Mouse (Mus musculus) bone marrow, adult 2 months (tissue): ENCODE measurements around the gene Slc38a6. TPM values are rescaled to one million over a fixed set of nuclear protein-coding genes. Genes with fewer than 3 reads are reported as not detected.

Source experiments
- H3K27ac ChIP-seq: fragments of 200-500 bp; 2 replicates; pipeline ENCODE4 v1.5.1; 2012; ENCODE audit warnings: low read depth, mild to moderate bottlenecking, control low read depth, inconsistent platforms, low read length; ENCODE audit not compliant: control insufficient read depth, poor library complexity, insufficient read depth
- H3K4me1 ChIP-seq: fragments of 200-500 bp; 2 replicates; pipeline ENCODE4 v1.6.1; 2011; ENCODE audit warnings: low read length; ENCODE audit not compliant: control insufficient read depth, insufficient read depth
- H3K4me3 ChIP-seq: fragments of 200-500 bp; replicated peaks from 2 replicates; pipeline ENCODE3; 2011; ENCODE audit warnings: mild to moderate bottlenecking, low read depth, low read length, control low read depth; ENCODE audit not compliant: control insufficient read depth
- CTCF ChIP-seq: fragments of 200-500 bp; IDR thresholded peaks from 2 replicates; pipeline ENCODE4 v1.5.1; 2011; ENCODE audit warnings: low read length, control low read depth; ENCODE audit not compliant: control insufficient read depth, insufficient read depth
- POLR2A ChIP-seq: fragments of 200-500 bp; IDR thresholded peaks from 2 replicates; pipeline ENCODE4 v1.6.1; 2011; ENCODE audit warnings: low read depth, mild to moderate bottlenecking, control low read depth, low read length, borderline replicate concordance; ENCODE audit not compliant: control insufficient read depth
- WGBS: fragments of 180-500 bp; shearing (Covaris S2); methylation state at CpG from one replicate; pipeline ENCODE4 v1.1.7; 2018; 5-methylcytosine and 5-hydroxymethylcytosine counted together
- polyA plus RNA-seq: library from polyadenylated mRNA; stranded (reverse); fragments of >200 nt; gene quantifications from 2 replicates; pipeline ENCODE4 v1.2.4, GENCODE M21; 2011; ENCODE audit warnings: low replicate concordance; ENCODE audit not compliant: missing spikeins, insufficient read depth, insufficient read length

The Slc38a6 gene
- polyA plus RNA-seq, 1 experiment, result 6.3 TPM

DNA sequence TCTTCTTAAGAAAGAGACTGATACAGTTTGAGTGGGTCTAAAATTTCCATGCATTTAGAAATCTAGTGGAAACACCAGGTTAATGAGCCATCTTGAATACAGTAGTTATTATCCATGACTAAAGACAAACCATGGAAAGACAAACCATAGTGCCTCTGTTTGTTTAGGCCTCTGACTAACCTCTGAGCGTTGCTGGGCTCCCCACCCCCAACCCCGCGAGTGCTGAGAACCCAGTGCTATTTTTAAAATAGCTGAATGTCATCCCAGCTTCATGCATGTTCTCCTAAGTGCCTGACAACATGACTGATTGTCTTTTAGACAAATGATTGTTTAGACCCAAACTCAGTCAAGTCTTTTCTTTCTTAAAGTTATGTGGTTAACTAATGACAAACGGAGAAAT is 39.0 kb downstream of the Slc38a6 start:
- H3K4me1 ChIP-seq, result no peaks in the 10 kb centered on the region; the same call in 1 of the 2 replicates
- TF ChIP-seq POLR2A, result no peak
- TF ChIP-seq CTCF, result no peak
- 38% methylated on average over 4 of the region's 4 CpGs for WGBS

DNA sequence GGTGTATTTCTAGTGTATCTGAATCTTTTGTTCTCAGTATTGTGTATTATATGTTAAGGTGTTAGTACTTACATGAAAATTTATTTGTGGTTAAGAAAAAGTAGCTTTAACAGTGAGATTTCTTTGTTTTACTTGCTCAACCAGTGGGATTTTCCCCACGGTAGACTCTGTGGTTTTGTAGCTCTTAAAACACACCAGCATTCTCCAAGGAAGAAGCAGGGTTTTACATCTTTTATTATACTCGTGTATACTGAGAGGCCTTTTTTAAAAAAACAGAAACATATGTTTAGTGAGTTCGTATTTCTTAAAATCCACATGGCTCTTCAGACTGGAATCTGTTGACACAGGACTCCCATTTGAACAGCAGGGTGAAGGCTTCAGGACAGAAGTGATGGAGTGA is 40.8 kb downstream of the Slc38a6 start:
- no peak for TF ChIP-seq CTCF
- TF ChIP-seq POLR2A, result no peak
- WGBS, result 59% methylated on average over 3 of the region's 3 CpGs
- Histone ChIP-seq H3K4me3 (no peak overlapping the region), H3K27ac (no peak overlapping the region), H3K4me1 (no peaks in the 10 kb centered on the region; the same call in 1 of the 2 replicates)

More for the DNA sequence above, 39.0 kb downstream of the Slc38a6 start:
- H3K27ac ChIP-seq, result no peak overlapping the region
- H3K4me3 ChIP-seq, result no peak overlapping the region

DNA sequence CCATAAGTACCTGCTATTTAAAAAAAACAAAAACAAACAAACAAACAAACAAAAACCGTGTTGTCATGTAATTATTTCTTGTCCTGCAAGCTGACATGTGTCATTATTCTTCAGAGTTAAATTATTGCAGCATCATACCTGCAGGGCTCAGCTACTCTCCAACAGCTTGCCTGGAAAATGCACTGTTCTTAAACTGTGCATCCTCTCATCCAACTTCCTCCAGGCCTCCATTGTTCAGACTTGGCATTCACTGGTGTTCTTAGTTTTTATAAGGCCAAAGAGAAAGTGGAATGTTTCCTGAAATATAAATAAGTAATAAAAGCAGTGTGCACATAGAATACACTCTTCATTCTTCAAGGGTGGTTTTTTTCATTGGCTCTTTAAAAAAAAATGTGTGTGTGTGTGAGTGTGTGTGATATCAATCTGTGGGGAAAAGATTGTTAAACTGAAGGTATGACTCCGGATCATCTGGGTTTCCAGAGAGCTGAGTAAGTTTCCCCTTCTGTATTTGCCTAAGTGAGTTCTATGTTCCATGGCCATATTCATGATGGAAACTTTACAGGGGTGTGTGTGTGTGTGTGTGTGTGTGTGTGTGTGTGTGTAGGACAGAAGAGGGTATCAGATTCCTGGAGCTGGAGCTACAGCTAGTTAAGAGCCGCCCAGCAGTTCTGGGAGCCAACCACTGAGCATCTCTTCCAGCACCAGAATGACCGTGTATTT is 42.0 kb downstream of the Slc38a6 start:
- TF ChIP-seq CTCF (no peak), POLR2A (no peak)
- 71% methylated on average over 4 of the region's 4 CpGs for WGBS
- H3K27ac ChIP-seq, result no peak overlapping the region
- no peak overlapping the region for H3K4me3 ChIP-seq
- H3K4me1 ChIP-seq, result no peaks in the 10 kb centered on the region; the same call in 1 of the 2 replicates

DNA sequence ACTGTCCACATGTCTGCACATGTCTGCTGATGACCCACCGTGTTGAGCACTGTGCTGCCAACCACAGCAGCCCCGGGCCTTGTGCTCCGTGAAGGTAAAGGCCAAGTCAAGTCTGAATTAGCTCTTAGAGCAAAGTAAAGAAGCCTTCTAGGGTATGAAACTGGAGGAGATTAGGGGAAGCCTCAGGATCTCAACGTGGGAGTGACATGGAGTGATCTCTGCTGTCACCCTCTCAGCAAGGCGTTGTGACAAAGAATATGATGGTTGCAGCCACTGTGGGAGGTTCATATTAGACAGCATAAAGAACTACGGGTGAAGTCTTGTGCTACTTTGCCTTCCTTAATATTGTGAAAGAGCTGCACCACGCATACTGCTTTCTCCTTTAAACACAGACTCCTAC is 43.7 kb downstream of the Slc38a6 start:
- 78% methylated on average over 7 of the region's 7 CpGs for WGBS
- Histone ChIP-seq H3K4me1 (no peaks in the 10 kb centered on the region; the same call in 1 of the 2 replicates), H3K27ac (no peak overlapping the region), H3K4me3 (no peak overlapping the region)
- no peak for TF ChIP-seq POLR2A
- no peak for TF ChIP-seq CTCF

DNA sequence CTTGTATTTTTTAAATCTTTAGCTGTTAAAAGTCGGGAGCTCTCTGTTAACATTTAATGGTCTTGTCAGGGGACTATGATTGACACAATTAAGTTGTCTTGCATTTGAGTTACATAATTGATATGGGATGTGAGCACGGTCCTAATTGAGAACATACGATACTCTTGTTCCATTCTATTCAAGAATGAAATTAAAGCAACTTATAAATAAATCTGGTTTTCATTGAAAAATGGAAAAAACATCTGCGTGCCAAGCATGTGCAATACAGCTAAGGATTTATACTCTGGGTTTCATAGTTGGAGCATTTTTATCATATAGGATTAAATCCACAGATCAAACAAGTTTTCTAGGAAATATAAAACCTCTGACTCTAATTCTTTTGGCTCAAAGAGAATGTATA is 46.1 kb downstream of the Slc38a6 start:
- H3K27ac ChIP-seq, result no peak overlapping the region
- no peak overlapping the region for H3K4me3 ChIP-seq
- WGBS, result 86% methylated on average over 4 of the region's 4 CpGs
- no peaks in the 10 kb centered on the region for H3K4me1 ChIP-seq
- no peak for TF ChIP-seq POLR2A
- TF ChIP-seq CTCF, result no peak

DNA sequence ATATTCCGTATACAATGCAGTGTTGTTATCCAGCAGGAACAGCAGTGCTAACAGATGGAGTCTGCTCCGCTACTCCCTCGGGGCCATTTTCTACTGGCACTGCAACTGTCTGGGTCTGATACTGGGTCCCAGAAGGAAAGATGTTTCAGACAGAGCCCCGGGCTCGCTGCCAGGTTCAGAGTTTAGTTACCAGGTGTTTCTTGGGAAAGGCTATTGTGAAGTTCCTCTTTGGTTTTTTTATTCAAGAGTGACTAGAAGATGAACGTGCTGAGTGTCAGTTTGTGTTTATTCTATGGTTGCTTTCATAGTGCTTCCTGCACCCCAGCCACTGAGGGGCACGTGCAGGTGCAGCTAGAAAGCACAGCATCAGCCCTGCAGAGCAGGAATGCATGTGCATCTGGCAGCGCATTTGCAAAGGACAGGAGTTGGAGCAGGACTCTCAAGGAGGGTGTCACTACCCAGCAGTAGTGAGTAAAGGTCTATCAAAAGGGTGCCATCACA is 47.5 kb downstream of the Slc38a6 start:
- WGBS, result 34% methylated on average over 8 of the region's 8 CpGs
- H3K4me3 ChIP-seq, result no peak overlapping the region
- TF ChIP-seq POLR2A (no peak), CTCF (no peak)
- no peak overlapping the region for H3K27ac ChIP-seq
- H3K4me1 ChIP-seq, result no peaks in the 10 kb centered on the region

DNA sequence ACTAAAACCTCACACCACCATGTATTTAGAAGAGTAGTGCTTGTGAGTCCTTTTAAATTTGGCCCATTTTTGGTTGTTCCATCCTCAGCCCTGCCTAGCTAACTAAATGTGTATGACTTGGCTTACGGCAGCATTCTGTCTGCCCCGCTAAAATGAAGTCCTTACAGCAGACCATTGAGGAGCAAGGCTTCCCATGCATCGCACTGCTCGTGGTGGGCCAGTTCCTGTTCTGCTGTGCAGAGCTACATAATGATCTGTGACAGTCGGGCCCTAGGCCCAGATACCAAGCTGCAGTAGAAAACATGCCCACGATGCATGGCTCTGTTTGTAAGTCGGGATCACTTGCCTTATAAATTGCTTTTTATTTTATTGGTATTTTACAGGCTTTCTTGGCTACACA is 50.5 kb downstream of the Slc38a6 start:
- 36% methylated on average over 7 of the region's 7 CpGs for WGBS
- Histone ChIP-seq H3K27ac (no peak overlapping the region), H3K4me3 (no peak overlapping the region), H3K4me1 (no peaks in the 10 kb centered on the region)
- TF ChIP-seq POLR2A (no peak), CTCF (no peak)

DNA sequence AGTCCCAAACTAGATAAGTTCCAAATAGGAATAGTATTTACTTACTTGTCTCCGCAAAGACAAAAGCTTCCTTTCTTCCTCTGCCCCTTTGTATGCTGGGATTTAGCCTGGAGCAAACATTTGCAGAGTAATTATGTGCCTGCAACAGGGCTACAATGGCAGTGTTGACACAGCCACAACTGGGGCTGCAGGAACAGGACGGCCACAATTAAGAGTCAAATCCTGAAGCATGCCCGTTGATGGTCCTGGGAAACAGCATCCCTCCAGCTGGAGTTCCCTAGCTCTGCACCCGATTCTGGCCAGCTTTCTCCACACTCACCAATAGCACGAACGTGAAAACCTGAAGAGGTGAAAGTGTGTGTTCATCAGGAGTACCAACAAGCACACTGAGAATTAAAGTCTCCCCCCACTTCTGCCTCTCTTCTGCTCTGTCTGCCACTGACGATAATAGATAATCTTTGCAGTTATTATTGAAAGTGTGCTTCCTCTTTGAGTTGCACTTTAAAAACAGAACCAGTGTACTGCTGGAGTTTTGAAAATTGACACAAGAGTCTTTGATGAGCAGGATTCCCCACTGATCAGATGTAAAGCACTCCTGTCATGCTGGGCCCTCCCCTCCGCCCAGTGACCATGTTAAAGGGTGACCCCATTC is 54.2 kb downstream of the Slc38a6 start:
- 62% methylated on average over 8 of the region's 8 CpGs for WGBS
- TF ChIP-seq CTCF (no peak), POLR2A (no peak)
- H3K4me1 ChIP-seq, result no peaks in the 10 kb centered on the region; the same call in 1 of the 2 replicates
- H3K27ac ChIP-seq, result no peak overlapping the region
- H3K4me3 ChIP-seq, result no peak overlapping the region
